Mouse (Mus musculus) intestine, embryonic 16.5 days (tissue): ENCODE results near the gene Gm45234. TPM values are rescaled to one million over a fixed set of nuclear protein-coding genes. Genes with fewer than 3 reads are reported as not detected.

Experiments used
- ATAC-seq: fragments of 200-750 bp; cut with Nextera tagmentation; 2 replicates; pipeline ENCODE4 v1.8.0; 2017; ENCODE audit warnings: moderate TSS enrichment, moderate library complexity
- H3K27ac ChIP-seq: fragments of 300-500 bp; sonication (generic); 2 replicates; pipeline ENCODE4 v1.5.1; 2014; ENCODE audit warnings: mild to moderate bottlenecking, low read length
- H3K27me3 ChIP-seq: fragments of 300-500 bp; sonication (generic); replicated peaks from 2 replicates; pipeline ENCODE4 v1.6.1; 2014; ENCODE audit warnings: low read length, control low read depth, mixed read lengths; ENCODE audit not compliant: control insufficient read depth, insufficient read depth
- H3K36me3 ChIP-seq: fragments of 300-500 bp; sonication (generic); 2 replicates; pipeline ENCODE4 v1.6.1; 2014; ENCODE audit warnings: low read length, control low read depth; ENCODE audit not compliant: control insufficient read depth, insufficient read depth
- H3K4me1 ChIP-seq: fragments of 300-500 bp; sonication (generic); 2 replicates; pipeline ENCODE4 v1.6.1; 2014; ENCODE audit warnings: low read length, control low read depth, mixed read lengths; ENCODE audit not compliant: control insufficient read depth, insufficient read depth
- H3K4me2 ChIP-seq: fragments of 300-500 bp; sonication (generic); 2 replicates; pipeline ENCODE4 v1.6.1; 2014; ENCODE audit warnings: low read depth, low read length, control low read depth
- H3K4me3 ChIP-seq: fragments of 300-500 bp; sonication (generic); 2 replicates; pipeline ENCODE4 v1.5.1; 2014; ENCODE audit warnings: mild to moderate bottlenecking, low read length
- H3K9ac ChIP-seq: fragments of 300-500 bp; sonication (generic); 2 replicates; pipeline ENCODE4 v1.6.1; 2014; ENCODE audit warnings: low read depth, low read length
- H3K9me3 ChIP-seq: fragments of 300-500 bp; sonication (generic); 2 replicates; pipeline ENCODE4 v1.6.1; 2016; ENCODE audit warnings: low read length, control low read depth; ENCODE audit not compliant: control insufficient read depth
- WGBS: fragments of 180-500 bp; shearing (Covaris S2); extraction: QIAGEN DNeasy Blood & Tissue Kit; methylation state at CpG from one replicate; pipeline ENCODE4 v1.1.7; 2014; 5-methylcytosine and 5-hydroxymethylcytosine counted together
- polyA plus RNA-seq: library from polyadenylated mRNA; unstranded; fragments of >200 nt; fragmentation: Nextera tagmentation; extraction: Ambion mirVana; gene quantifications from 2 replicates; pipeline ENCODE4 v1.2.1, GENCODE M21; 2015

The Gm45234 gene
- polyA plus RNA-seq, 1 experiment from 2014 or later, result not detected

DNA sequence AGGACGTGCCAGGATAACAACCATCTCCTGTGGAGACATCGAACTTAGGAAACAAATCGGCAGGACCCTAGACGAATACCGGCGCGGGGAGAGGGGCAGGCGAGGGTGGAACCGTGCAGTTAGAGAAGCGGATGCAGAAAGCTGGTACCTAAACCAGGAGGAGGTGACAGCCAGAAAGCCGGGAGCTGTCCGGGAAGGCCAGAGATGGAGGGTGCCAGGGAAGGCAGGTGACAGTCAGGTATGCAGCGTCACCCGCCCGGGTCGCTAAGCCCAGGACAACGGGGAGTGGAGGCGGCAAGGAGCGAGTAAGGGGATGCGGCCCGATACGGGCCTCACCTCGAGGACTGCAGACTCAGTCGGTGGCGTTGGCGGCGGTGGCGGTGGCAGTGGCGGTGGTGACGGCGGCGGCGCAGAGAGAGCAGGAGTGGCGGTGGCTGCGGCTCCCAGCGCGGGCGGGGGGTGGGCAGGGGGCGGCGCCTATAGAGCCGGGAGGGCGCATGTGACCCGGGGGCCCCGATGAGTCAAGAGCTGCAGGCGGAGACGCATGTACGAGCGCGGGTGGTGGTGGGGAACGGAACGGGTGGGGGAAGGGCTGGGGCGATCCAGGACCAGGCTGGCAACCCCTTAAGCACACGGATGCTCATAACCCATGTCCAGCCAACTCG is 13.4 kb upstream of the Gm45234 start, which contains the start of gene Eno2:
TSS of gene Eno2 (minus strand) at position 573 of the 665 bp plus-strand sequence.
- H3K27ac ChIP-seq, result no peak within 1 kb of the TSS
- peaks cover 5% of the 10 kb centered on the region for H3K27me3 ChIP-seq
- peak; percentile 83 for ATAC-seq
- H3K9me3 ChIP-seq, result no peaks in the 10 kb centered on the region
- no peaks in the 10 kb centered on the region for H3K36me3 ChIP-seq
- peak within 1 kb of the TSS; percentile 82 for H3K4me2 ChIP-seq
- H3K9ac ChIP-seq, result peak within 1 kb of the TSS; percentile 69
- peak within 1 kb of the TSS; percentile 57 for H3K4me3 ChIP-seq
- H3K4me1 ChIP-seq, result peaks cover 17% of the 10 kb centered on the region
- under 1% methylated on average over 44 of the region's 54 CpGs for WGBS

DNA sequence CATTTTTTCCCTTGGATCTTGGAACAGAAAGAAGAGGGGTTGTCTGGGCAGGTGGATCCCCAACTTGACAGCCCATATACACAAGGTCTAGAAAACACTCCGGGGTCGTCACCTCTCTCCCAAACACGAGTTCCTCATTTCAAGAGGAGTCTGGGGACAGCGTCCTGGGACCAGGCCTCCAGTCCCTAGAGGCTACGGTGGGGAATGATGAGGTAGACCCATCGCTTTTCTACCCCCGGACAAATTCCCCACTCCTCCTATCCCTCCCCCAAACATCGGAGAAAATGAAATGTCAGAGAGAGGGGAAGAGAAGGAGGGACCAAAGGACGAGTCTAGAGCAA is 12.9 kb upstream of the Gm45234 start:
- H3K4me2 ChIP-seq, result peak overlapping the region; percentile 82
- peaks cover 5% of the 10 kb centered on the region for H3K27me3 ChIP-seq
- peaks cover 17% of the 10 kb centered on the region for H3K4me1 ChIP-seq
- WGBS, result 8% methylated on average over 9 of the region's 9 CpGs
- no peaks in the 10 kb centered on the region for H3K36me3 ChIP-seq
- peak overlapping the region; percentile 57 for H3K4me3 ChIP-seq
- peak overlapping the region; percentile 69 for H3K9ac ChIP-seq
- H3K27ac ChIP-seq, result no peak overlapping the region
- H3K9me3 ChIP-seq, result no peaks in the 10 kb centered on the region
- no peak for ATAC-seq

DNA sequence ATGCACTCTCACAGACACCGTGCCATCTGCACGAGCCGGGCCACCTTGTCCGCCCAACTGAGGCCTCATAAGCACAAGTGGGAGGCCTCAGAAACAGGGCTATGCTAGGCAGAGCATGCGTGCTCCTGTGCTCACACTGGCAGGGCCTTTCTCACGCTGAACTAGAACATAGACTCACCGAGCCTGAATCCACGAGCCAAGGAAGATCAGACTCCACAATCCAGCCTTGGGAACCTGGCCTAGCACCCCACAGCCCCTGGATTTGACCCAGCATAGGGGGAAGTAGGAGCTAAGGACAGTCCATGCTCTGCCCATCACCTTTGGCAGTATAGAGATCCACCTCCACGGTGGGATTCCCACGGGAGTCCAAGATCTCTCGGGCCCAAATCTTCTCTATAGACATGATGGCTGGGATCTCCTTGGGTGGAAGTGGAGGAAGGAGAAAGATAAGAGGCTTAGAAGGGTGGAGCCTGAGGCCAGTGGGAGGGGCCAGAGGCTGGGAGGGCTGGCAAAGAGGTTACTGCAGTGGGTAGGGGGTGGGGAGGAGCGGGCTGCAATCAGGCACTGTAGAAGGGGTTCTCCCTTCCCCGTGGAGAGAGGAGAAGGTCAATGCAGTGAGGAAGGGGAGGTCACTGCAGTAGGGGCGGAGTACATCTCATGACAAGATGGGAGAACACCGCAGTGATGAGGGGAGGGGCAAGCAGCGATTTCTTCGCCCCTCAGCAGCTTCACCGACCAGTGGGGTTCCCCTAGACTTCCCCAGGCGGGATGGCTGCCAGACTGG is 12.3 kb upstream of the Gm45234 start:
- peak overlapping the region; percentile 82 for H3K4me2 ChIP-seq
- no peak overlapping the region for H3K27ac ChIP-seq
- no peaks in the 10 kb centered on the region for H3K36me3 ChIP-seq
- H3K4me3 ChIP-seq, result peak overlapping the region; percentile 57
- H3K4me1 ChIP-seq, result peaks cover 17% of the 10 kb centered on the region
- H3K9me3 ChIP-seq, result no peaks in the 10 kb centered on the region
- ATAC-seq, result peak; percentile 26; the same call in 1 of the 2 replicates
- peaks cover 5% of the 10 kb centered on the region for H3K27me3 ChIP-seq
- peak overlapping the region; percentile 69; the same call in 1 of the 2 replicates for H3K9ac ChIP-seq
- WGBS, result 41% methylated on average over 19 of the region's 19 CpGs

DNA sequence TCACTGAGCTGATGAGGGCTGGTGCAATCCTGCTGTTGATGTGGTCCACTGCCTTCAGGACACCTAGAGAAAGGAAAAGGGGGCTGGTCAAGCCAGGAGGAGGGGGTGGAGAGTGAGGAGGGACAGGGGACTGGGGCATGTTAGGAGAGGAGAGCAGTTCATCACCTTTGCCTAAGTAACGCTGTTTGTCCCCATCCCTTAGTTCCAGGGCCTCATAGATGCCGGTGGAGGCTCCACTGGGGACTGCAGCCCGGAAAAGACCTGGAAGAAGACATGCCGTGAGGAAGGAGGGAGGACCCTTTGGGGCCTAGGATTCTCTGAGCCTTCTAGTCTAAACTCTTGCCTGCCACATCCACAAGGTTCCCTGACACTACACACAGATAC is 11.7 kb upstream of the Gm45234 start:
- Histone ChIP-seq H3K27ac (no peak overlapping the region), H3K4me1 (peaks cover 17% of the 10 kb centered on the region), H3K4me2 (0 out of 2 replicates have a peak overlapping the region, but pooled peaks have one; percentile 82), H3K36me3 (no peaks in the 10 kb centered on the region), H3K27me3 (peaks cover 5% of the 10 kb centered on the region), H3K4me3 (no peak overlapping the region), H3K9ac (no peak overlapping the region), H3K9me3 (no peaks in the 10 kb centered on the region)
- ATAC-seq, result no peak
- 58% methylated on average over 4 of the region's 4 CpGs for WGBS

DNA sequence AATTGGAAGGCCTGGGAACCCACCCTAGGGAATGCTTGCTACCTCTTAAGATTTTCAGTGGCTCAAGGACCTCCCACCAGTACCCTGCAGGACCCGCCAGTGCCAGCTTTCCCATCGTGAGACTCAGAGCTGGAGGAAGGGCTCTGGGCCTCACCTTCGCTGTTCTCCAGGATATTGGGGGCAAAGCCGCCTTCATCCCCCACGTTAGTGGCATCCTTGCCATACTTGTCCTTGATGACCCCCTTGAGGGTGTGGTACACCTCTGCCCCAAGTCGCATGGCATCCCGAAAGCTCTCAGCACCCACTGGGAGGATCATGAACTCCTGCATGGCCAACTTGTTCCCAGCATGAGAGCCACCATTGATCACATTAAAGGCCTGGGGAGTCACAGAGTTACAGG is 10.1 kb upstream of the Gm45234 start:
- H3K4me3 ChIP-seq, result no peak overlapping the region
- no peak overlapping the region for H3K27ac ChIP-seq
- peaks cover 17% of the 10 kb centered on the region for H3K4me1 ChIP-seq
- peaks cover 5% of the 10 kb centered on the region for H3K27me3 ChIP-seq
- H3K36me3 ChIP-seq, result no peaks in the 10 kb centered on the region
- H3K9ac ChIP-seq, result no peak overlapping the region
- no peak for ATAC-seq
- H3K9me3 ChIP-seq, result no peaks in the 10 kb centered on the region
- WGBS, result 84% methylated on average over 7 of the region's 7 CpGs
- H3K4me2 ChIP-seq, result no peak overlapping the region

DNA sequence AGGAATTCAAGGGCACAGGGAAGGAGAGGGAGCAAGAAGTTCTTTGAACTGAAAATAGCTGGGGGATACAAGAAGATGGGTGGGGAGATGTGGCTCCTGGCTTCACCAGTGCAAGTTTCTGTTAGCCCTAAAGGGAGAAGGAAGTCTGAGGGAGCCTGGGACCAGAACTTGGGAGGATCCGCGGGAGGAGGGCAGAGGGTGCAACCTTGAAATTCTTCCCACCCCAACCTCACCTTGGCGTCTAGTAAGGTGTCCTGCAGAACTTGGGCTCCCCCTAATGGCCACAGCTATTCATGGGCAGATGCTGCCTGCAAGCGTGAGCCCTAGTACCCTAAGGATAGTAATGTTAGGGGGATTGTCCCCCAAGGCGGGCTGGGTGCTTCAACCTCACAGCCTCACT is 3.4 kb upstream of the Gm45234 start:
- Histone ChIP-seq H3K36me3 (no peaks in the 10 kb centered on the region), H3K4me2 (peak overlapping the region; percentile 78; the same call in 1 of the 2 replicates), H3K4me3 (peak overlapping the region; percentile 2; the same call in 1 of the 2 replicates), H3K4me1 (peaks cover 29% of the 10 kb centered on the region), H3K9me3 (no peaks in the 10 kb centered on the region), H3K27me3 (no peaks in the 10 kb centered on the region), H3K9ac (peak overlapping the region; percentile 93), H3K27ac (peak overlapping the region; percentile 93)
- peak; percentile 16 for ATAC-seq
- WGBS, result 3% methylated on average over 5 of the region's 5 CpGs

DNA sequence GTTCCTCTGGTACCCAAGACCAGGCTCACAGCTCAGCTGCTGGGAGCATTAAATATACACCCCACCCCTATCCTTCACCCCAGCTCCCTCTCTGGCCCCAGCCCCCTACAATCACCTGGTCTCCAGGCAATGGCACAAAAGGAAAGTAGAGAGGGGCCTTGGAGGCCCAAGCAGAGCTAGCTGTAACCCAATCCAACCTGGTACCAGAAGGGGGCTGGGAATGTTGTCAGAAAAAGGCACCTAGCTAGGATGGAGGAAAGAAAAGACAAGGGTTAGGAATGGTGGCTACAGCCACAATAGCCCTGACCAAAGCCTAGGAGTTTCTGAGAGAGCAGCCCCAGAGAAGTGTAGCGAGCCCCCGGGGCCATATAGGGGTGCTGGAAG is 3.0 kb upstream of the Gm45234 start:
- Histone ChIP-seq H3K4me1 (peaks cover 33% of the 10 kb centered on the region), H3K27ac (peak overlapping the region; percentile 93), H3K27me3 (no peaks in the 10 kb centered on the region), H3K4me2 (peak overlapping the region; percentile 78), H3K9ac (peak overlapping the region; percentile 93), H3K4me3 (peak overlapping the region; percentile 2; the same call in 1 of the 2 replicates), H3K36me3 (no peaks in the 10 kb centered on the region), H3K9me3 (no peaks in the 10 kb centered on the region)
- 45% methylated on average over 2 of the region's 2 CpGs for WGBS
- no peak for ATAC-seq

DNA sequence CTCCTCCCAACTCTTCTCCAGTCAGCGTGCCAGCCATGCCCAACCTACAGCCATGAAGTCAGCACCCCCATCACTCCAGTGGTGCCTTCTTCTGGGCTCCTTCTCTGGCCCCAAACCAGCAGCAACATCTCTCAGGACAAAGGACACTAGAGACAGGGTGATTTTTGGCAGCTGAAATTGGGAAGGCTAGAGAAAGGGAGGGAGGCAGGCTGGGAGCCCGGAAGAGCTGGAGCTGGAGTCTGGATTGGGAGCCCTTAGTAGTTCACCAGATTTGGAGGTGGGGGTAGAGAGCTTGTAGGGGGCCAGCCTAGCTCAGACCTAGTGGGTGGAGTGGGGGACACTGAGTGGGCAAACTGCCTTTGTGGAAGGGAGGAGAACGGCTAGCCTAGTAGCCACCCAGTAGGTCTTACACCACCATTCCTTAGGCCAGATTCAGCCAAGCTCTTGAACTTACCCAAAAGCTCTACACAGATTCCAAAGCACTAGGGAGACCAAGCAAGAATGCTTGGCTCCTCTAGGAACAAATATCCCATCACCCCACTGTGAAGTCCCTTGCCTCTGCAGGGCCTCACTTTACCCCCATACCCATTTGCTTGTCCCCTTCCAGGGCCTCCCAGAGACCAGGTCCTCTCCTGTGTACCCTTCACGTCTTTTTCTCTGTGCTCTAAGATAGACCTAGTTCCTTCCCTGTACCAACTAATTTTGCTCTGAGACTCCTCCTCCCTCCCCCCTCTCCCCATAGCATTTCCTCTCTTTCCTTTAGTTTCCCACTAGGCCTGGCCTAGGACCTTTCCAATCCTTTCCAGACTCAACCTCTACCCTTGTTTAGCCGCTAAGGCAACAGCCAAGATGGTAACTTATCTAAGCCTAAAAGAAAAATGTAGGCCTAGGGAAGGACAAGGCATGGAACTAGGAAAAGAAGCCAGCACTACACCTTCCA is 2.4 kb upstream of the Gm45234 start:
- Histone ChIP-seq H3K9me3 (no peaks in the 10 kb centered on the region), H3K9ac (peak overlapping the region; percentile 93), H3K36me3 (no peaks in the 10 kb centered on the region), H3K27ac (peak overlapping the region; percentile 93), H3K4me1 (peaks cover 39% of the 10 kb centered on the region), H3K4me3 (peak overlapping the region; percentile 75), H3K4me2 (peak overlapping the region; percentile 78), H3K27me3 (no peaks in the 10 kb centered on the region)
- WGBS, result 40% methylated on average over 5 of the region's 5 CpGs
- peak; percentile 12; the same call in 1 of the 2 replicates for ATAC-seq
